Mouse (Mus musculus): ENCODE results near the gene Asrgl1.

DNA sequence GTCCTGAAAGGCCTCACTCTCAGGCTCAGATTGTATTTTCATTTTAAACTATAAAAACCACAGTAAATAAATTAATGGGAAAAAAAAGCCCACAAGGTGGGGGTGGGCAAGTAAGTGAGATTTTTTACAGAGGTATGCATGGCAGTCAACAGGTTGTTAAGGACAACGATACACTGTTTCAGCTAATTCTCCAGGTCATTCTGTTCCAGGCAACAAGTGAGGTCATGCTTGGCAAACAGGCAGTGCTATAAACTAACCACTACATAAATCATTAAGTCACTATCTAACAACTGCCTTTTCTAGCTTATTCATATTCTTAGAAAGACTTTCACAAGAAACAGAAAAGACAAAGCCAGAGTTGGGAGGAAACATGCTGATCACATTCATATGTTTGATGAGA, 5.4 kb downstream of the Asrgl1 start:
- TF ChIP-seq POLR2A (IDR thresholded peaks at IDR 0.05; ENCODE audit: borderline replicate concordance, extremely low read depth, insufficient read depth, insufficient read length, poor library complexity, severe bottlenecking), result no peak
- TF ChIP-seq CTCF (IDR thresholded peaks at IDR 0.05; ENCODE audit: borderline replicate concordance, extremely low read depth, insufficient read depth, insufficient read length), result no peak

Data from brain, embryonic 14.5 days (tissue).